Mouse (Mus musculus) lung, adult 2 months (tissue): ENCODE data around the gene Ampd2.

Source experiments
- CTCF ChIP-seq: fragments of 200-500 bp; IDR thresholded peaks from 2 replicates; pipeline ENCODE4 v1.5.1; 2011; ENCODE audit warnings: mild to moderate bottlenecking, low read length, control low read depth; ENCODE audit not compliant: insufficient read depth
- POLR2A ChIP-seq: fragments of 200-500 bp; IDR thresholded peaks from 2 replicates; pipeline ENCODE4 v1.6.1; 2011; ENCODE audit warnings: low read depth, mild to moderate bottlenecking, control low read depth, low read length, borderline replicate concordance; ENCODE audit errors: extremely low read depth

DNA sequence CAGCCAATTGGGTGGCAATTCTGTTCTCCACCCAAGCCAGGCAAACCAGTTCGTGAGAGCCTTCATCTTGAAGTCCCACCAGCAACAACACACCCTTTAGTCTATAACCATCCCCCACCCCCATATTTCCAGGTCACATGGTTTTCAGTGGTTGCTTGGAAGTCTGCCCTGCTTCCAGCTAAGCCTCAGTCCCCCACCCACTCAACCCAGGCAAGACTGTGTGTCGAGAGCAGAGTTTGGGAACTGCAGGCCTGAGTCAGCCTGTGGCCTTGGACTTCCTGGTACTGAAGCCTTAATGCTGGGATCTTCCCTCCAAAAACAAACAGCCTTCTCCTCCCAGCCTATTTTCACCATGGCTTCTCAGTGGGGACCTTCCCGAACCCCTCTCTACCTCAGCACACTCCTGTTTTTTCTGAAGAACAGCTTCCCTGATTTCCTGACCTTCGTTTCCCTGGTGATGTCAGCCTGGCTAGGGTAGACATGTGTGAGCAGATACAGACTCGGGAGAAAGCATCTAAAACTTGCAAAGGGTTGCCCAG lies 2.5 kb upstream of the Ampd2 start:
- TF ChIP-seq CTCF (no peak), POLR2A (no peak)
